Mouse (Mus musculus) CD4-positive, CD25-positive, alpha-beta regulatory T cell (primary cell): Measurements from ENCODE around the gene Zyx. TPM values are rescaled to one million over a fixed set of nuclear protein-coding genes. Genes with fewer than 3 reads are reported as not detected.

ENCODE experiments used
- polyA plus RNA-seq: library from polyadenylated mRNA; unstranded; fragments of 100-300 nt; shearing (Covaris generic); gene quantifications from one replicate; pipeline ENCODE4 v1.2.1, GENCODE M21; 2017

The Zyx gene
- 186 TPM for polyA plus RNA-seq

DNA sequence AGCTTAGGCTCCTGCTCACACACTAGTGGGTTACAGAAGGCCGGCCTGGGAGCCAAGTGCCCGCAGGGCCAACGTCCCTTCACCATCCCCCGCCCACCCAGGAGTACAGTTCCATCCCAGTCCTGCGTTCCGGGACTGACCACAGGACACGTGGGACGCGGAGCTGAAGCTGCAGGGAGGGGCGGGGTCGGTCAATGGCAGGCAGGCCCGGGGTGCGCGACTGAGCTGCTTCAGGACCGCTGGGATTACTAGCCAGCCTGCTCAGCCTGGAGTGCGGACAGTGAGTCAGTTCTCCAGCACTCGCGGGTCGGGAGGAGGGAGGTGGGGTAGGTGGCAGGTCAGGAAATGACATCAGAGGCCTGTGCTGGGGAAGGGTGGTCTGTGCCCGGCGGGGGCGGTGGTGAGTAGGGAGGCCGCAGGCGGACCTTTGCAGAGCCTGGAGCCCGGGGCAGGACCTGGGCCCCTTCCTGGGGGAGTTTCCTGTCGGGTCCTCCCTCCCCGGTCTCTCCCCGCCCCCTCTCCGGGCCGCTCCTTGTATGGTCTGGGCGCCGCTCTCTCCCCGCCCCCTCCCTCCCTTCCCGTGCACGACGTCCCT lies at the start of gene Zyx:
Gene Zyx (plus strand): TSS at position 205 of the 595 bp plus-strand sequence.

DNA sequence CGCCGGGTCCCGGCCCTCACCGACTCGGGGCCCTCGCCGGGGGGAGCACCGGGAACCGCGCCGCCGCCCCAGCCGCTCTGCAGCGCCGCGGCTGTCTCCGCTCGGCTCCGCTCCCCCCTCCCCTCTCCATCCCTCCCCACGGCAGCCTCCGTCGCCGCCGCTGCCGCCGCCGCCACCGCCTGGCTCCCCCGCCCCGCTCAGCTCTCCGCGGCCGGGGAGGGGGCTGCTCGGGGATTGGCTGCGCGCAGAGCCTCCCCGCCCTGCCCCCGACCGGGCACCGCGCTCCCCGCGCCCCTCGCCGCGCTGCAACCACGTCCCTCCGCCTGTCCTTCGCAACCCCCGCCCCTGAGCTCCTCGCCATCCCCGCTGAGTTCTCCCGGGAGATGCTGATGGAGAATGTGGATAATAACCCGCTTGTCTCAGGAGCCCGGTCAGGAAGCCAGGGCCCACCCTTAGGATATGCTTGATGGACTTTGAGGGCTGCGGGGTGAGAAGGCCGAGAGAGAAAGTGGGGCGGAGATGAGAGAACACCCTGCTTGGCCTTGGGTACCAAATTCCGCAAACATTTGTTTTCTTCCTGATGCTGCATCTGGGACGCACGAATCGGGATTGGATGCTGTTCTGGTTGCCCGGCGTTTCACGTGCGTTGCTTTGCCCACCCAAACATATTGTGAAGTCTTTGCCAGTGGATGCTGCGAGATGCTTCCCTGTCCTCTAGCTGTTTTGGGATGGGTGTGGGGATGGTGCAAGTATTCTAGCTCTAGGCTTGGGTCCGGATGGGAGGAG lies 24.8 kb upstream of the Zyx start, which contains the start of gene Fam131b:
Gene Fam131b (minus strand): TSS at position 162 of the 786 bp plus-strand sequence.

DNA sequence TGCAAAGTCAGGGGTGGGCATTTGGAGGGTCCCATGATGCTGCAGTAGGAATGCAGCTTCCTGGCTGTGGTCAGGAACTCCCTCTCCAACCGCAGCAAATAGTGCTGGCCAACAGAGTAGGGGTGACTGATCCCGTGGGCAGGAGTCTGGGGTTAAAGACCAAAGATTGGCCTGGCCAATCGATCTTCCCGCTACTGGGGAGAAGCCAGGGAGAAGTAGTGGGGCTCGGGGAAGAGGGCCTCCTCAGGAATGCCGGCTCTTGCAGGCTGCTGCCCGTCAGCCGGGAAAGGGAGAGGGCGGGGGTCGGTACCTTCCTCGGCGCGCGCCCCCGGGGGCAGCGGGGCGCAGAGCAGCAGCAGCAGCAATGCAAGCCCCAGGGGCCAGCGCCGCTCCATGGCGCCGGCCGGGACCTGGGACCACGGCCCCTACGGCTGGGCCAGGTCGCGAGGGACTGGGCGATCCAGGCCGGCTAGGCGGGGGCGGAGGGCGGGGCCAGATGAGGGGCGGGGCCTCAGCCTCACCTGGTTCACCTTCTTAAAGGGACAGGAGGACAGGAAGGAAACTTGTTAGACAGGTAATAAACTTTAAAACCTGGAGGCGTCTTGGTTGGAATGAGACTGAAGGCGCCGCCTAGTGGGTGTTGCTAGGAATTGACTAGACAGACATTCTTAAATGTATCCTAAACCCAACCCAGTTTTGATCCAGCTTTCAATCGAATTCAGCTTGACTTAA lies 23.6 kb downstream of the Zyx start, which contains the start of gene Epha1:
Gene Epha1 (minus strand): TSS at position 453 of the 732 bp plus-strand sequence.

DNA sequence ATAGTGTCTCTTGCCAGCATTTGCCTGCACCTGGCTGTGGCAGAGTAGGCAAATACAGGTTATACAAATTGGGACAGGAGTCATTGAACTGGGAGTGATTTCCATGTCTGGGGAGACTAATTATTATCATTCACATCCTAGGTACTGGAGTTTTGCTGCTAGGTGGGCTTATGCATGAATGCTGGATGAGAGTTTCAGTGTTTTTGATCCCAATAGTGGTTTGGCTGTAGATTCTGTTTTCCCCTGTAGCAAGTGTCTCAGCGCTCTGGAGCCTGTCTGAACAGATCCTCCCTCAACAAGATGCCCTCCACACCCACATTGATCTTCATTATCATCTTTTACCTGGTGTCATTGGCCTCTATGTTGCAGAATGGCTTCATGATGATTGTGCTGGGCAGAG lies 50.5 kb downstream of the Zyx start, which contains the start of gene Tas2r143:
Gene Tas2r143 (plus strand): TSS at position 301 of the 400 bp plus-strand sequence.

DNA sequence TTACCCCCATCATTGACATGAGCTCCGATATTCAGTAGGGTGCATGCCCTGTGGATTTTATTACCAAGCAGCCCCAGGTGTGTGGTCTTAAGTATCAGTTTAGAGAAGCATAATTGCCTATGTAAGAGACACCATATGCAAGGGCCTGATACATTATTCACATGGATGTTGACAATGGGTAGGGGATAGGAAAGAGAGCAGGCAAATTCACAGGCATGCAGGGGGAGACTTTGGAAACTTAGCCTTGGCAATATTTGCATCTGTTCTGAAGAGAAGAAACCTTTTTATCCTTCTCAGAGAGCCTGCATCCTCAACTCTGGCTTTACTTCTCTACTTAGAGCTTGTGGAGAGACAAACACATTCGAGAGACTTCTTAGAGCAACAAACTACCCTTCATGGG lies 55.7 kb downstream of the Zyx start, which contains the start of gene Tas2r135:
Gene Tas2r135 (plus strand): TSS at position 301 of the 400 bp plus-strand sequence.

Other genes with a start within 250 kb of the Zyx start
- gene Tas2r139, start 208.7 kb upstream of the Zyx start, polyA plus RNA-seq: not detected
- not detected for gene Tas2r144, start 134.3 kb upstream of the Zyx start, polyA plus RNA-seq
- gene Gstk1, start 103.7 kb upstream of the Zyx start, polyA plus RNA-seq: 13.3 TPM
- gene Tmem139, start 87.7 kb upstream of the Zyx start, polyA plus RNA-seq: not detected
- 65.2 TPM for gene Casp2, start 84.6 kb upstream of the Zyx start, polyA plus RNA-seq
- gene Clcn1, start 62.9 kb upstream of the Zyx start, polyA plus RNA-seq: not detected
- gene Fam131b, start 25.0 kb upstream of the Zyx start, polyA plus RNA-seq: 0.05 TPM
- gene Epha1, start 23.6 kb downstream of the Zyx start, polyA plus RNA-seq: 0.36 TPM
- not detected for gene Tas2r143, start 50.6 kb downstream of the Zyx start, polyA plus RNA-seq
- not detected for gene Tas2r135, start 55.8 kb downstream of the Zyx start, polyA plus RNA-seq
- gene Tas2r126, start 84.9 kb downstream of the Zyx start, polyA plus RNA-seq: 0.32 TPM
- gene Olfr458, start 115.6 kb downstream of the Zyx start, polyA plus RNA-seq: not detected
- not detected for gene Olfr457, start 126.7 kb downstream of the Zyx start, polyA plus RNA-seq
- gene Olfr456, start 137.6 kb downstream of the Zyx start, polyA plus RNA-seq: 0.17 TPM
- not detected for gene Olfr455, start 198.0 kb downstream of the Zyx start, polyA plus RNA-seq
- gene Tcaf3, start 248.1 kb downstream of the Zyx start, polyA plus RNA-seq: not detected